Mouse (Mus musculus) adrenal gland, adult 2 months (tissue): Measurements from ENCODE around the gene Cdc42ep3. TPM values are rescaled to one million over a fixed set of nuclear protein-coding genes. Genes with fewer than 3 reads are reported as not detected.

Source experiments
- DNase-seq: peaks from one replicate; pipeline ENCODE4 v3.0.0; 2021
- long read RNA-seq: library from polyadenylated mRNA; stranded (forward); transcript quantifications from one replicate; pipeline ENCODE4 v2.0.0, GENCODE M21; 2021
- polyA plus RNA-seq: library from polyadenylated mRNA; depleted of rRNA; stranded (reverse); fragments of >200 nt; gene quantifications from 2 replicates; pipeline ENCODE4 v1.2.3, GENCODE M21; 2012; rRNA removed
- total RNA-seq, 2 experiments: library from RNA; stranded (reverse); gene quantifications; 2 replicates each; pipeline ENCODE4 v1.2.3; 2021

Gene Cdc42ep3
- total RNA-seq (10 to 100 TPM in 1 of 2 experiments, 1 to 10 TPM in 1; 6.9 to 11.9 TPM), polyA plus RNA-seq (3.9 and 4.9 TPM in 2 replicates)
- long read RNA-seq, transcript Cdc42ep3-201 (2 exons, 2,265 nt) = major isoform, 13 of 17 reads
- long read RNA-seq, partial matches to known transcripts = 0 of 17 reads
- long read RNA-seq, other reads (novel, unspliced or antisense) = 4 of 17 reads

DNA sequence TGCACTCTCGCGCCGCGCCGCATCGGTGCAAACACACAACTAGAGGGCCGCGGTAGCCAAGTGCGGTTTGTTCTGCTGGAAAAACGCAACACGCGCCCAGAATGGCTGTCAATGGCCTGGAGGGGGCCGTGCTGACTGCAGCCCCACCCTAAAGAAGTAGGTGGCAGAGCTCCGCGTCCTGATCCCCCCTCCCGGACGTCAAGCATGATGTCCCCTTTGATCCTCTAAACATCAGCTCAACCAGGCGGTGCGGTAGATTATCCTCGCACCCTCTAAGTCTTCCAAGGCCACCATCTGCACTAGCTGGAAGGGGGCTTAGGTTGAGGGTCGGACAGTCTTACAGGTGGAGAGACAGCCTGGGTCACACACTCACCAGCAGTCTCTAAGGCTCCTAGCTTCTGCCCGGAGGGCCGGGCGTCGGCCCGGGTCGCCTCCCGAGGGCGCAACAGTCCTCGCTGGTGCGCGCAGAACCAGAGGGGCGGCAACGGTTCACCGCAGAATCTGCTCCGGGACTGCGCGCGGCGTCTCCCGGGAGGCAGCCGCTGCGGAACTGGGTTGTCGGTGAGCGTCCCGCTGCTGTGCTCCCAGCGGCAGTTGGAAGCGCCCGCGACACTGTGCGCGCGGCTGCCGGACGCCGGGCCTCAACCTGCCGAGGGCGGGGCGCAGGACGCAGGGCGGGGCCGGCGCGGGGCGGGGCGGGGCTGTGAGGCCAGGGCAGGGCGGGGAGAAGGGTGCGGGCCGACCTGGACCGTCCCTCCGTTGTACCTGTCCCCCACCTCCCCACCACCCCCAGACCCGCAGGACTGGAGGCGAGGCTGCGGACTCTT lies at the start of gene Cdc42ep3:
Gene Cdc42ep3 (minus strand): TSS at position 648 of the 827 bp plus-strand sequence.
- DNase-seq = peak; percentile 93

DNA sequence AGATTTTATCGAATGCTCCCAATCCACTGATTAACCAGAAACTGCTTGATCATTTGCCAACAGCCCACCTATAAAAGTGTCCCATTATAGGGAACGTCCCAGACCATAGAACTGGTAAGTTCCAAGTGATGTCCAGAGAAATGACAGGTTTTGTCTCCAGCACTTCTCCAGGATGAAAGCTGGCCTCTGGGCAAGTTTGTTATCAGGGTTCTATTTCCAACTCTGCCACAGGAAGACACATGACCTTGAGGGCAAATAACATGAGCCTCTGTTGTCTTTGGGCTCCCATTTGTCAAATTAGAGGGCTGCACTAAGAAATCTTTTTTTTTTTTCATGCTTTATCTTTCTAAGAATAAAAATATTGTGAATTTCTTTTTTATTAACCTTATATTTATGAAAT lies 45.5 kb upstream of the Cdc42ep3 start:
- DNase-seq = peak; percentile 28

DNA sequence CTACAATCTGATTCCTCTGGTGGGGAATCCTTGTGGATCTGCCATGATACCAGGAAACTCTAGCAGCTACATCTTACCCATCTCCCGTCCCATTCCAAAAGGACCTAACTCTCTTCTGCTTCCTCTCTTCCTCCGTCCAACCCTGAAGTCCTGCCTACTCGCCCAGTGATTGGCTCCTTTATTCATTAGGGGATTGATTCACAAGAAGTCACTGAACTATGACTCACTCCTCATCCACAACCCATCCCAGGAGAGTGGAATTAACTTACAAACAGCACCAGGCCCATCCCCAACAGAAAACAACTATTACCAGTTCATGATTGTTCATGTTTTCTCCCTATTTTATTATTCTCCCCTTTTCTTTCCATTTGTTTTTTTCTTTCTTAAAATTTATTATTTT lies 43.5 kb upstream of the Cdc42ep3 start:
- DNase-seq = no peak

DNA sequence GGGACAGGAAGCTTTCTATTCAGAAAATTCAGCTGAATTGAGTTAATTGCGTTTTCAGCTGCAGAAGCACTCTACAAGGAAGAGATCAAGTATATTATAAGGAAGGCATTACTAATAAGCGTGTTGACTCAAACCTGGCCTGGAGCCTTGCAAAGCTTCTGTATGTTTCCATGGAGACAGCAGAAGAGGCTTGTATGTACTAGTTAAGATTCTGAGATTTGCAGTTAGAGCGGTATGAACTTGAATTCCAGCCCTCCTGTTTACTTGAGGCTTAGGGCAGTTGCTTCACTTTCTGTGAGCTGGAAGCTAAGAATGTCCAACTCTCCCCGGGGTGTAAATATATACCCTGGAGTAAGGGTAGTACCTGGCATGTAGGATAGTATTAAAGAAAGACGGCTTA lies 39.9 kb upstream of the Cdc42ep3 start:
- DNase-seq = no peak

DNA sequence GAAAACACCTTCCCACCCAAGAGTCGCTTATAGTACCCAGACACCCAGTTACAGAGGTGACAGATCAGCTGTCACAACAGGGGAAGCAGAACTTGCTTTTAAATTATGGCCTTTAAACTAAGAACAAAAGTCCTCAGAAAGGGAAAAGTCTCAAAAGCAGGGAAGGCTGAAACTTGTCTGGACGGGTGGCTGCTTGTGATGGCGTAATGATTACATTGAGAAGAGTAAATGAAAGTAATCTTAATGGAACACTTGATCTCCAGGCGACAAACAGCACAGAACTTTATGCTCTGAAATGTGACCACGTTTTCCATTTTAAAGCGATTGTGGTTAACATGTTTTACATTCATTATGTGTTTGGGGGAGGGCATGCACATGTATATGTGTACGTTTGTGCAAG lies 39.0 kb upstream of the Cdc42ep3 start:
- DNase-seq = no peak

DNA sequence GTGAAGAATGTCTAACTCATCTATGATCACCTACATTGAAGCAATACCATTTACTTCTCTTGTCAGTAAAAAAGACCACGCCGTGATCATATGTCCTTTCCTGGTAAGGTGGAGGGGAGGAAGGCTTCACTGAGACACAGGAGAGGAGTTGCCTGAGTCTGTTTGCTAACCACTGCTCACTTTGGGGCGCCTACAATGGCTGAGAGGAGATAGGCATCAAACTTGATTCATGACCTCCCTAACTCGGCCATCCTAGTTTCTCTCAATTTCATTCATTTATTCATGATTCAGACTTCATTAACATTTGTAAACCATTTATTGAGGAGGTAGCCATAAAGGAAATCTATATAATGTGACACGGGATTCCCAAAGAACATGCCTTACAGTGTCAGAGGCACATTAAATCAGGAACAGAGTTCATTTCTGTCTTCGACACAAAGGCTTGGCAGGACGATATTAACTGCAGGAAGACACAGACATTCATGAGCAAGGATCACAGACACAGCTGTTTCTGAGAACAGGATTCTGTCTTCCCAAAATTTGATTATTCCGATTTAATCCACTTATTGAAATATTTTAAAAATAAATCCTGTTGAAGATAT lies 32.7 kb upstream of the Cdc42ep3 start:
- no peak for DNase-seq

DNA sequence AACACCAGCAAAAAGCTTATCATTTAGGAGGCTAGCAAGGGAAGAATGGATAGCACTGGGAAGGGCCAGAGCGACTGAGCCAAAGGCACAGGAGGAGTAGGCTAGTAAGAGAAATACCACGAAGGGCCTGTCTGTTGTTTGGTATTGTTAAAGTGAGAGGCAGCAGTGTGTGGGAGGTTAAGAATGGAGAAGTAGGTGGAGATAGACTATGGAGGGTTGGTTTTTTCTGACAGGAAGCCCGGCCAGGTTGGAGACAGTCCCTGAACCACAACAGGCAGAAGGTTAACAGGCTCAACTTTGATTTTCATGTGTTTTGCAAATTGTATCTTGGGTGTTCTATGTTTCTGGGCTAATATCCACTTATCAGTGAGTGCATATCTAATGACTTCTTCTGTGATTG lies 26.6 kb upstream of the Cdc42ep3 start:
- no peak for DNase-seq

DNA sequence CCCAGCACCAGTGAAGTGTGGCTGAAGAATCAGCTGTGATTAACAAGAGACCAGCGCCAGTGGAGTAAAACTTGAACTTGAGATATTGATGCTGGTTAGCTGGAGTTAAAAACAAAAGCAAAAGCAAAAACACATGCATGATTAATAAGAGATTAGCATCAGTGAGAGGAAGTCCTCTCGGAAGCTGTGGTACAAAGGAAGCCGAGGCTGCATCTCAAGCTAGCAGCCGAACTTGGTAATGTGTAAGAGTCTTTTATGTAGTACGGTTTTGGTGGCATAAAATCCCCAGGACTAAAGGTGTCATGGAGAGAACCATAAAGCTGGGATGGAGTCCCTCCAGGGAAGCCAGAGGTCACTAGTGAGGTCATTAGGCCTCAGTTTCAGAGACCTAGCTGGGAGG lies 24.3 kb upstream of the Cdc42ep3 start:
- no peak for DNase-seq

DNA sequence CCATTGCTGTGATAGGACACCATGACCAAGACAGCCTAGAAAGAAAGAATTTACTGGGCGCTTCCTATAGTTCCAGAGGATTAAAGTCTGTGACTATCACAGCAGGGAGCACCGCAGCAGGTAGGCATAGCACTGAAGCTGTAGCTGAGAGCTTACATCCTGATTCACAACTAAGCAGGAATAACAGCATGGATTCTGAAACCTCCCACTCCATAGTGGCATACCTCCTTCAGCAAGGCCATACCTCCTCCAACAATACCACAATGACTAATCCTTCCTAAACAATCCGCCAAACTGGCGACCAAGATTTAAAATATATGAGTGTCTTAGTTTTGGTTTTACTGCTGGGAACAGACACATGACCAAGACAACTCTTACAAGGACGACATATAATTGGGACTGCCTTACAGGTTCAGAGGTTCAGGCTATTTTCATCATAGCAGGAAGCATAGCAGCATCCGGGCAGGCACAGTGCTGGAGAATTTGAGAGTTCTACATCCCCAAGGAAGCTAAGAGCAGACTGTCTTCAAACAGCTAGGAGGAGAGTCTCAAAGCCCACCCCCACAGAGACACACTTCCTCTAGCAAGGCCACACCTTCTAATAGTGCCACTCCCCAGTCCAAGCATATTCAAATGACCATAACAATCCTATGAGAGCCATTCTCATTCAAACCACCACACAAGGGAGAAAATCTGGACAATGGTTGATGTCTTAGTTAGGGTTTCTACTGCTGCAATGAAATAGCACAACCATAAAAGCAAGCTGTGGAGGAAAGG lies 21.7 kb upstream of the Cdc42ep3 start:
- no peak for DNase-seq

DNA sequence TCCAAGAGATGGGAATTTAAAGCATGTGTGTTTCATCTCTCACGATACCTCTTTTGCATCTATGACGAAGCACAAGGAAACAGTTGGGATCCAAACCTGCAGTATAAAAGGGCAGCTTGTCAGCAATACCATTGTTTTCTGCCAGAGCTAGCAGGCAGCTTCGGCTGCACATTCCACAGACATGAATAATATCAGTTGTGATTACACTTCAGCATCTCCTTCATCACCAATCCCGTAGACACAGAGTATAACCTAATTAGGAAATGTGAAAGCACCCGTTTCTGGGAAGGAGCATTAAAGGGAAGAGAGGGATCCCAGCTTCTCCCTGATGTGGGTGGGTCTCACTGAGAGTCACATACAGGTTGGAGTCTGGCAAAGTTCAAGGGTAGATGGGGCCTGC lies 18.1 kb upstream of the Cdc42ep3 start:
- DNase-seq = no peak

DNA sequence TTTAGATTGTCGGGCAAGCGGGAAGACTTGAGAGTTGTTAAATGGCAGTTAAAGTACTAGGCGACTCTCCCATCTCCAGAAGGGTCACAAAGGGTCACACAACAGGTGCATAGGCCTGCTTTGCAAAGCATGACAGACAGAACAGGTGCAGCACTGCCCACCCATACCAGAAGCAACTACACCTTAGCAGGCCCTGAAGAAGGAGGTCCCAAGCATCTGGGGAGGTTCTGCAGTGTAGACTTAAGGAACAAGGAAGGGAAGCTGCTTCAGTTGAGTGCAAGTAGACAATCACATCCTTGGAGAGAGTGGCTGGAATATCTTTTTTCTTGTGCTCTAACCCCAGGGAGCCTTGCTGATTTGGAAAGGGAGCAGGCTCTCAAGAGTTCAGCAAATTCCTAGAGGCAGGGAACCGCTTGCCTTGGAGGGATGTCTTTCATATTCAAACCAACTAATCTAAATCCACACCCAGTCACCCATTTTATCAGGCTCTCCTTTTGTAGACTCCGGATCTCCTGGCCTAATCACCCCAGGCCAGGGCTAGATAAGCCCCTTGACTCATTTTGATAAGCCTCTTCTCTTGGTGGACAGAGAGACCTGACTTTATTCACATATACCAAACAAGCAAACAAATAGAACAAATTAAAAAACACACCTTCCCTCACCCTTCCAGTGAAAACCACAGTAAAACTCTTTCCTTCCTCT lies 10.0 kb upstream of the Cdc42ep3 start:
- no peak for DNase-seq

DNA sequence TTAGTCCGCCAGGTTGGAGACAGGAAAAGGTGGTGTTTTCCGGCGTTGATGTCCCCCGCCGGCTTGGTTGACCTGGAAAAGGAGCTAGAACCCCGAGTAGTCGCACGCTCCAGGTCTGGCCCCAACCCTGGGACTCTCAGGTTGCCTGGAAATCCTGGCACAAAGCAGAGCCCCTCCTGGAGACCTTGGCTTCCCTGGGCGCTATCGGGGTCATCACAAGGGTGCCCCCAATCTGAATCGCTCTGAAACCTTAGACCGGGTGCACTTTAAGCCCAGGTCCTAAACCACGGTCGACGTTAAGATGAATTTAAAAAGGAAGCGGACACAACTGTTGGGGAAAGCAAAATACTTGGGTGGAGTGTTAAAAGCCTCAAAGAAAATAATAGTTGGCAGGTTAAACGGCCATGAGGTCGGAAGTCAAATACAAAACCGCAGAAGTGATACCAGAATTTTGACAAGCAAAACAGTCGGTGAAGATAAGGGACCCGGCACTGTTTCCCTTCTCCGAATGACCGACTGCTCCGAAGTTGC lies 1.2 kb upstream of the Cdc42ep3 start:
- DNase-seq = peak; percentile 48

DNA sequence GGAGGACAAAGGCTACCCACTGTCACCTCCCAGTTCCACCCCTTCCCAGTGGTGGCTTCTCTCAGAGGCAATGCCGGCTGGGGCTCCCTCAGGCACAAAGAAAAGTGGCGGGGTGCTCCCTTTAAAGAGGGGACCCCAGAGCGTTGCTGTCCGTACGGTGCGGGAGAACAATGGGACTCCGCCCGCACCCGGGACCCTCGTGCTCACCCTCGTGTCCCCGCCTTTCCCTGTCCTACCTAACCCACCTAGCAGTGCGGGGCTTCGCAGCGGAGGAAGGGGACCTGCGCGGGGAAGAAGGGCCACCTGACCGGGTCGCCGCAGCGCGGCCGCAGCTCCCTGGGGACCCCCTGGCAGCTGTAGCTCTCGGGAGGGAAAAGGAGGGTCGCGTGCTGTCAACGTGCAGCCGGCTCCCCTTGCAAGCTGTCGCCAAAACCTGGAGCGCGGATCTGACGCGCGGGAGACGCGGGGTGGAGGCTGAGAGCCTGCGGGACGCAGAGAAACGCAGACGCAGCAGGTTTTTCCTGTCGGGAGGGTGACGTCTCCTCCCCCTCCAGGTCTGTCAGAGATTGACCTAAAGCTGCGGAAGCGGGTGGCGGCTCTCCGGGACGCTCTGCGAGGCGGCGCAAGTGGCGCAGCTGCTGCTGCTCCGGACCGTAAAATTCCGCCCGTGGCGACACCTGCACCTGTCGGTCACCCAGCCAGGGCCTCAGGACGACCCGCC lies 540 bp upstream of the Cdc42ep3 start:
- peak; percentile 76 for DNase-seq

DNA sequence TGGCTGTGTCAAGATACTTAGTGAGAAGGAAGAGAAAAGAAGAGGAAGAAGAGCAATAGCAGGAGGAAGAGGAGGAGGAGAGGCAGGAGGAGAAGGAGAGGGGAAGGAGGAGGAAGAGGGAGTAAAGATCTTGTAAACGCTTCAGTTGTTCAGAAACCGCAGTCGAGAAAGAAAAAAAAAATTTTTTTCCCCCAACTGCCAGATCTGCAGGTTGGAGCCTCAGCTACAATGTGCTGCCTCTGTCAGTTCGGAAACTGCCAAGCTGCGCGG lies 782 bp downstream of the Cdc42ep3 start:
- DNase-seq = no peak

DNA sequence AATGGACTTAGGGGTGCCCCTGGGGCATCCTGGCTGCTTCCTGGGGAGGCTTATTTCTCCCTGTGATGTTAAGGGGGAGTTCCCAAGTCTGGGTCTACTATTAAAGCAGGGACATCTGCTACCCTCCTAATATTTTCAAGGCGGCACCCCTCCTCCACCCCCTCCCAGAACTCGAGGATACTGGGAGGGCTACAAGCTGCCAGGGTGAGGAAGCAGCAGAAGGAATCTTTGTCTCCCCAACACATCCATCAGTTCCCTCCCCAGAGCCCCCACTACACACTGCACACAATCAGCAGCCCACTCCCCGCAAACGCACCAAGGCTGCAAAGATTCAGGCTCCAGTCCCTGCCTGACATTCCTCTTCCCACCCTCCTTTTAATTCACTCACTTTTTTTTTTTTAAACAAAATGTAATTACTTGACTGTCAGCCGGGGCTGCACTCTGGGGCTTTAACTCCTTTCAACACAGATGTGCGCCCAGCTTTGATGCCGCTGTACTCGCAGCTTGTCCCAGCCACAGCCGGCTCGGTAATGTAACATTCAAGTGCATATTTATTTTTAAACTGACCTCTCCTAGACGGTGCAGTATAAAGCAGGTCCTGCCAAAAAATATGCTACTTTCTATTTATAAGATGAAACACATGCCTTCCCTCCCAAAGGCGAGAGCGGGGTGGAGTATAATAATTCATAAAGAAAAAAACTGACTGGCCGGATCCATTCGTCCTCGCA lies 1.3 kb downstream of the Cdc42ep3 start:
- DNase-seq = peak; percentile 20

DNA sequence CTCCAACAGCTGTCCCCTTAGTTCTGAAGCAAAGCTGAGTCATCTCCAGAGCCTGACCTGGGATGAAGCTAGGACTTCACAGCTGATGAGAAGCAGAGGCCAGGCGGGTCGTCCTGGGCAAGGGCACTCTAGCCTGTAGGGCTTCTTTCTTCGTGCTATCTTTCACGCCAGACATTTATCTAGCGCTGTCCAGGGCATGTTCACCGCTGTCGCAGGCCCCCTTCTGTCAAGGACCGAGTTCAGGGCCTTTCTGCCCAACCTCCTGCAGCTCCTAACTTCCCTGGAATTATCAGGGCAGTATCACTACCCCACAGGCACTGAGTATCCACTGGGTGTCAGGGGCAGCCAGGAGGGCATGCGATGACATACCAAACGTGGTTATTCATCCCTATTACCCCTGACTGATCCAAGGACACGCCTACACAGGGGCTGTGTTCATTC lies 4.1 kb downstream of the Cdc42ep3 start:
- peak; percentile 23 for DNase-seq

DNA sequence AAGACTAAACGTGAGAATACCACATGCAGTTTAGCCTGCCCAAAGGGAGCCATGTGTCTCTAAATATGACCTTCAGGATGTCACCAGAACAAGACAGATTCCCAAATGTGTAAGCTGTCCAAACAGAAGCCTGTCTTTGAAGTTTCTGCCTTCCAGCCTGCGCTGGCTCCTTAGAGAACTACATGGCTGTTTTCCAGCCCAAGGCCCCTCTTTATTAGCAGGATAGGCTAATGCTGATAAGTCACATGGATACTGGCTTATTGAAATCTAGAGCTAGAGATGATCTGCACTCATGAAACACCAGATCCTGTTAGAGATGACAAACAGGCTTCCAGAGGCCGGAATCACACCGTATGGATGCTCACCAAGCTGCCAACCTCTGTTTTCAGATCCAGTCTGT lies 5.5 kb downstream of the Cdc42ep3 start:
- peak; percentile 33 for DNase-seq

DNA sequence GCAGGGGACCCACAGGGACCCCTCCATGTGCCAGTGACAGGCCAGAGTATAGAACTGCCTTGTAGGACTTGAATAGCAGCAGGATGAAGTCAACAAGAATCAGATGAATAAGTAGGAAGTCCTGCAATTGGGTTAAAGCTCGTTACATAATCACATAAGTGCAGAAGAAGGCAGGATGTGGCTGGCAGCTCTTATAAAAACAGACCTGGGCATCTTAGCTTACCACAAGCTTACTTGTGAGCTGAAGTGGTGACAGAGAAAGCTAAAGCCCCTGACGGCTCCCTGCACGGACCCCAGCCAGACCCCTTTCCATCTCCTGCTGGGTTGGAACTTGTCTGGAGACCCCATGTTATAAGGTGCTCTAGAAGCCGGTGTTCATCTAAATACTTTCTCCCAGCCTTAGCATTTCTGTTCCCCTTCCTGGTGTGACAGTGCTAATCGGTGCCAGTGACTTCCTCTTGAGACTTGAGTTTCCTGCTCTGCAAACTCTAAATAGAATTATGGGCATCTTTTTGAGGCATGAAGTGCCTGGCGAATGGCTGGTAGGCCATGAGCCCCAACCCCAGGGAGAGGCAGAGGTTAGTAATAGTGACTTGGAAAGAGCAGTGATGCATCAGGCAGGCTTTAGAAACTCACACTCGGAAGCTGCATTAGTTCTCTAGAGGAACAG lies 6.8 kb downstream of the Cdc42ep3 start:
- no peak for DNase-seq

DNA sequence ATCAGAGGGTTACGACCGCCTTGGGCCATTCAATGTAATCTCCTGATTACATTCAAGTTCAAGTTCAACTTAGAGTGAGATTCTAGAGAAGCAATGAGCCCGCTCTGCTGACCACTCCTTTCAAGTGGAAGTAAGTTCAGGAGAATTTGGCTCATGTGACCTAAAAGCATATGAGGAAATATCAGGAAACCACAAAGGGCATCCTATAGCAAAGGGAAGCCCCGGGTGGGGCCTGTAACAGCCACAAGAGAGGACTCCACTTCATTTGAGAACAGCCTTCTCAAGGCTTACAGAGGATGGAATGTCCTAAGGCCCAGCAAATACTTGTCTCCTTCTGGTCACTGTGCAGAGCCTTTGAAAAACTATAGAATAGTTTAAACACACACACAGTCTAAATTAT lies 7.6 kb downstream of the Cdc42ep3 start:
- no peak for DNase-seq
